Mouse (Mus musculus): ENCODE data around the gene Nphp4.

DNA sequence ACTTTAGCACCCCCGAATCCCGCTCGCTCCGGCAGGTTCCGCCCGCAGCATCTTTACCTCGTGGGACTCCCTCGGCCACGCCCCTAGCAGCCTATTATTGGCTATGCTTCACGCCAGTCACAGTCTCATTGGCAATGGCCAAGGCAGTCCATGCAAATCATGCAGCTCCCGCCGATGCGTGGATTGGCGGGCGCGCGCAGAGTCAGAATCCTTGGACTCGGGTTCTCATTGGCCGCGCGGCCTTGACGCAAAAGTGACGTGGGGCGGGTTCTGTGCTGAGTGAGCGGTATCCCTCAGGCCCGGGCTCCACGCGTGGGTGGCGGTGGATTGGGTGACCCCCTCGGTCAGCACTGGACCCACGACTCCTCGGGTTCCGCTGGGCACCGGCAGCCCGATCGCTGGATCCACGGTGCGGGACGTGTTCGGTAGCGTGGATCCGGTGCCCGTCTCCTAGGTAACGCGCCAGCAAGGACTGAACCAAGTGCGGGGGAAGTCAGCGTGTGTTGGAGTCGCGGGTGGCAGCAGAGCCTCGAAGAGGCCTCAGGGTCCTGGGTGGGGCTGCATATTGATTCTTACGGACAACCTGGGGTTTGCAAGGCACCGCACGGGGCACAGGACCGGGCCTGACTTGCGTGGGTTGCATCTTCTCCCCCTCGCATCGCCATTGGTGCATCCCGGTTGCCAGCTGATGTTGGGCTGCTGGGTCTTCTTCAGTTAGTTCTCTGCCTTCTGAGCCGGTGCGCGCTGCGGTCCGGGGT lies 1.1 kb downstream of the Nphp4 start, which contains the start of gene Kcnab2:
- TF ChIP-seq CTCF (conservative IDR thresholded peaks at IDR 0.05; ENCODE audit: insufficient read depth, insufficient read length, low read depth, low read length) (no peak), POLR2A (IDR thresholded peaks at IDR 0.05; ENCODE audit: low read depth, low read length) (peak; percentile 17)
